23 mouse cellular contexts compared by ENCODE assay signal in the genomic region with DNA sequence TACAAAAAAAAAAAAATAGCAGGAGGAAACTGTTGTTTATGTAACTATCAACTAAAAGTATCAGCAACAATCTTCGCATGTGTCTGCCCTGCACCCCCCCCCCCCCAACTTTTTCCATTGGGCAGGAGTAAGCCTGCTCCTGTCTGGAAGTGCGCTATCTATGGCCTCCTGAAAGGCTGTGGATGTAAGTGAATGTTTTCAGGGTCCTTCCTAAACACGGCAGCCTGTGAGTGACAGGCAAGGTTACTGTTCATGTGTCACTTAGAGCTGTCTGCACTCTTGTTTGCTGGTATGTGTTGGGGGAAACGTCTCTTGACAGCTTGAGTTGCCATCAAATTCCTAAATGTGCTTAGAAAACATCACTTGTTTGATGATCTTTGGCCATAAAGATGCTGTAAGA.
"Had no signal": no experiment of that assay in that cellular context is flagged by ENCODE, and none has a peak within 500 bp of the region (broad histone marks: within the 10 kb centered on the region; RNA-seq: fewer than 3 reads in every experiment).

No protein-coding gene starts in this region.

- H3K36me3 ChIP-seq: limb, embryonic 10.5 days; limb, embryonic 13.5 days; liver, embryonic 12.5 days; liver, embryonic 15.5 days; lung, embryonic 15.5 days; midbrain, embryonic 10.5 days; neural tube, embryonic 13.5 days; stomach, embryonic 15.5 days had no signal

- H3K27ac ChIP-seq: limb, embryonic 10.5 days; limb, embryonic 13.5 days; liver, embryonic 12.5 days; liver, embryonic 15.5 days; lung, embryonic 15.5 days; midbrain, embryonic 10.5 days; midbrain, embryonic 13.5 days; neural tube, embryonic 13.5 days; stomach, embryonic 15.5 days had no signal

- H3K4me3 ChIP-seq: limb, embryonic 10.5 days; limb, embryonic 13.5 days; liver, embryonic 12.5 days; liver, embryonic 15.5 days; lung, embryonic 15.5 days; megakaryocyte, embryonic 14.5 days; midbrain, embryonic 10.5 days; midbrain, embryonic 13.5 days; myocyte; neural tube, embryonic 13.5 days; stomach, embryonic 15.5 days had no signal

- H3K27me3 ChIP-seq: limb, embryonic 13.5 days; liver, embryonic 12.5 days; liver, embryonic 15.5 days; lung, embryonic 15.5 days; megakaryocyte, embryonic 14.5 days; midbrain, embryonic 13.5 days; neural tube, embryonic 13.5 days; stomach, embryonic 15.5 days had no signal

- H3K9me3 ChIP-seq: limb, embryonic 10.5 days; limb, embryonic 13.5 days; liver, embryonic 12.5 days; liver, embryonic 15.5 days; lung, embryonic 15.5 days; midbrain, embryonic 10.5 days; midbrain, embryonic 13.5 days; neural tube, embryonic 13.5 days; stomach, embryonic 15.5 days had no signal

- H3K4me2 ChIP-seq: limb, embryonic 13.5 days; liver, embryonic 12.5 days; liver, embryonic 15.5 days; lung, embryonic 15.5 days; midbrain, embryonic 13.5 days; neural tube, embryonic 13.5 days; stomach, embryonic 15.5 days had no signal

- H3K4me1 ChIP-seq: limb, embryonic 10.5 days; limb, embryonic 13.5 days; liver, embryonic 12.5 days; liver, embryonic 15.5 days; lung, embryonic 15.5 days; megakaryocyte, embryonic 14.5 days; midbrain, embryonic 13.5 days; stomach, embryonic 15.5 days had no signal

- DNase-seq: kidney, postnatal 14 days; kidney, postnatal 4 days; layer of hippocampus, postnatal 36 days; liver; lung, adult 18-20 months; lung, postnatal 10 days; lung, postnatal 36 days; retina, postnatal 1 day; right cerebral cortex, postnatal 25 days; spleen, adult 18-20 months; thymus, postnatal 25 days had no signal

- ATAC-seq: liver, embryonic 12.5 days; midbrain, embryonic 13.5 days; midbrain, embryonic 16.5 days had no signal

- H3K9ac ChIP-seq: limb, embryonic 13.5 days; liver, embryonic 12.5 days; liver, embryonic 15.5 days; lung, embryonic 15.5 days; midbrain, embryonic 13.5 days; neural tube, embryonic 13.5 days; stomach, embryonic 15.5 days had no signal
